Mouse (Mus musculus): ENCODE results near the gene Slc28a1.

GRCm38 (mm10) chr7:81066714-81067113 is 47.9 kb upstream of the Slc28a1 start:
- TF ChIP-seq CTCF (IDR thresholded peaks at IDR 0.05; ENCODE audit: control insufficient read depth, insufficient read depth, insufficient replicate concordance, low read depth, low read length) (no peak), POLR2A (IDR thresholded peaks at IDR 0.05; ENCODE audit: control insufficient read depth, low read depth, low read length) (no peak)

Data from testis, adult 2 months (tissue).